Mouse (Mus musculus) kidney, adult 11 months (tissue): ENCODE measurements around the gene Bnc2.

Experiments used
- DNase-seq: peaks from one replicate; pipeline ENCODE4 v3.0.0; 2022

Bnc2 gene

DNA sequence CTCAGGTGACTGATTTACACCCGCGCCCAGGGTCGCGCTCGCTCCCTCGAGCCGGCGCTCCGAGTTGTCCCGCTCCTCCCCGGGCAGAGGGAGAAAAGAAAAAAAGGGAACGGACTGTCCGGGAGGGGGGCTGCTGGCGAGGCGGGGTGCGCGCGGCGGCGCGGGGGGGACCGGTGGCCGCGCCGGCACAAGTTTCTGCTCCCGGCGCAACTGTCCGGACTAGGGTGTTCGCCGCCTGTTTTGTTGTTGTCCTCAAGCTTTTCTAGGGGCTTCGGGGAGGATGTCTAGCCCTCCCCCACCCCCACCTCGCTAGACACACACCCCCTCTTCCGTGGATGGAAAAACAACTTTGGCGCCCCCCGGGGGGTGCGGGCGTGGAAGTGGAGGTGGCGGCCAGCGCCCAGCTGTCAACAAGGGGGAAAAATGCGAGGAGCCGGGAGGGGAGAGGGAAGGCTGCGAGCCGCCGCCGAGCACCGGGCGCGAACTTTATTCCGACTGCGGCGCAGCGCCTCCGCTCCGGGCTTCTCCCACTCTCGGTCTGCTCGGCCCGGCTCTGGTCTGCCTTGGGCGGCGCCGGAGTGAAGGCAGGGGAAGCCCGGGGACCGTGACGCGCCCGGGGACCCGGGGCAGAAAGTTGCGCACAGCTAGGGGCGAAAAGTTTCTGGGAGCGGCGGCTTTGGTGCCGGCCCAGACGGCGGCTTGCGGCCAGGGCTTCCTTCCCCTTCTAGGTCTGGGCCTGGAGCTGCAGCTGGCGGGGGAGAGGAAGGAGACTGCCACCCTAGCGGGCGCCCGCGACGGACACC is at the start of gene Bnc2:
Gene Bnc2 (minus strand): TSS at position 105 of the 803 bp plus-strand sequence.
- DNase-seq = peak; percentile 25

DNA sequence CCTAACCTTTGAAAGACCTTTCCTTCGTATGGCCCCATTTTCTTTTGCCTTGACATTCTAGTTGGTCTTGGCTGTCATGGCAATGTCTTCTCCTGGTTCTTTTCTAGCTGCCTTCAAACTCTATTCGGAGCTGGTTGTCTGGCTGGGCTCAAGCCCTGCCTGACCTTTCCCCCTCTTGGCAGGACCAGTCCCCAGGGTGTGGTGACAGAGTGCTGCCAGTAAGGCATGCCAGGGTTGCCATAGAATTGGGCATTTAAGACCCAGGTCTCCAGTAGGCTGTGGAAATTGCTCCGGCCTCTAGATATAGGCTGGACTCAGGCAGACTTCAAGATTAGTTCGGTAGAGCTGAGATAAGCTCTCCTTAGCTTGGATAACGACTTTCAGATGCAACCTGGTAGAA is 32.9 kb upstream of the Bnc2 start:
- no peak for DNase-seq

DNA sequence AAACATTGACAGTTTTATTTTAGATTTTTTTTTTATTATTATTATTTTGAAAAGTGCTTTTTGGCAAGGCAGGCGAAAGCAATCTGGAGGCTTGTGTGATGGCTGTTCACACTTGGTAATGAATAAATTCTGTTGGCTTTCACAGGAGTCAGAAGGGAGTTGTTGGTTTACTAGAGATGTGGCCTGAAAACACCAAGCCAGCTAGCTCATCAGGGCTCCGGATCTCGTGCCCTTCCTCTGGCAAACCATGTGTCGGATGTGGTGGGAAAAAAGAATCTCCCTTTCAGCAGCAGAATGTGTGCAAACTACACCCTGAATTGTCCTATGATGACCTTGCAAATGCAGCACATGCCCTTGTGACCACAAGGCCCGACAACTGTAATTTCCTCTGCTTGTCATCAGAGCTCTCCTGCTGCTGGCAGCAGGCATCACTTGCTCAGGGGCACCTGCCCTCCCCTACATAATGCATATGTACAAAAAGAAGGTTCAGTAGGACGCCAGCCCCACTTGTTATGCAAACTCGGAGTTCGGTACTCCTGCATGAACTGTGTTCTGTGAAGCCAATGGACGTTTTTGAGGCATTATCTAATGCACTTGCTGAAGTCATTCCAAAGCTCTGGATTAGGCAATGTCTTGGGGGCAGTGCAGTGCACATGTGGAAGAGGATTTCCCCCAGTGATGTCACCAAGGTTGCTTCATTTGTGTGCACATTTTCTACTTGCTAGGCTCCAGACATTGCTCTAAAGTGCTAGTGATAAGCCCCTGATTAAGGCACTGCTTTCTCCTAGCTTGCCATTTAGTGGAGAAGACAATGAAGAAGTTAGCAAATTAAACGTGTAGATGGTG is 10.7 kb upstream of the Bnc2 start:
- no peak for DNase-seq

DNA sequence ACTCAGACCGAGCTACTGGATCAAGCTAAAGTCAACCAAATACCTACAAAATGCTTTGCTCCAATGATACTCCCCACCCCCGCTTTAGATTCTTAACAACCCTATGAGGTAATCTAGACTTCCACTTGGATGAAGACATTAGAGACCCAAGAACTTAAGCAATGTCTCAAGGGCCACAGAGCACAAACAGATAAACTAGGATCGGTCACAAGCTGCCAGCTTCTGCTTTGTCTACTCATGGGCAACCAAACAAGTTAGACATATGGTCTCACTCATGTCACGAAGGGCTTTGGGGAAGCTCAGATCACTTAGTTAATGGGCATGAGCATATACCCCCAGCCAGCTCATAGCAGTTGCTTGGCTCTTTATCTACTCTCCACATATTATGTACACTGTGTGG is 9.9 kb upstream of the Bnc2 start:
- no peak for DNase-seq

DNA sequence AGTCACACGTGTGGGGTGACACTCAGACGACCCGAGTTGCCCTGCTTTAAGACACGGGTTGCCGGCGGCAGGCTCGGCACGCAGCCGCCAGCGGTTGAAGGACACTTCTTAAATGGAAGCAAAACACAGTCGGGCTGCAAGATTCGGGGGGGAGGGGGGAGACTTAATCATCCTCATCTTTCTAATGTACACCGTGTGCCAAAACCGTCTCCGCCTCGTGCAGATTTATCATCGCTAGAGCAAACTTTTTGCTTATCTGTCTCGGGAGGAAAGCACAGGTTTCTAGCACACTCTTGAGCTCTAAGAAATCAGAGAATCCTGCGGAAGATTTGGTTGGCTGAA is 870 bp upstream of the Bnc2 start:
- no peak for DNase-seq

DNA sequence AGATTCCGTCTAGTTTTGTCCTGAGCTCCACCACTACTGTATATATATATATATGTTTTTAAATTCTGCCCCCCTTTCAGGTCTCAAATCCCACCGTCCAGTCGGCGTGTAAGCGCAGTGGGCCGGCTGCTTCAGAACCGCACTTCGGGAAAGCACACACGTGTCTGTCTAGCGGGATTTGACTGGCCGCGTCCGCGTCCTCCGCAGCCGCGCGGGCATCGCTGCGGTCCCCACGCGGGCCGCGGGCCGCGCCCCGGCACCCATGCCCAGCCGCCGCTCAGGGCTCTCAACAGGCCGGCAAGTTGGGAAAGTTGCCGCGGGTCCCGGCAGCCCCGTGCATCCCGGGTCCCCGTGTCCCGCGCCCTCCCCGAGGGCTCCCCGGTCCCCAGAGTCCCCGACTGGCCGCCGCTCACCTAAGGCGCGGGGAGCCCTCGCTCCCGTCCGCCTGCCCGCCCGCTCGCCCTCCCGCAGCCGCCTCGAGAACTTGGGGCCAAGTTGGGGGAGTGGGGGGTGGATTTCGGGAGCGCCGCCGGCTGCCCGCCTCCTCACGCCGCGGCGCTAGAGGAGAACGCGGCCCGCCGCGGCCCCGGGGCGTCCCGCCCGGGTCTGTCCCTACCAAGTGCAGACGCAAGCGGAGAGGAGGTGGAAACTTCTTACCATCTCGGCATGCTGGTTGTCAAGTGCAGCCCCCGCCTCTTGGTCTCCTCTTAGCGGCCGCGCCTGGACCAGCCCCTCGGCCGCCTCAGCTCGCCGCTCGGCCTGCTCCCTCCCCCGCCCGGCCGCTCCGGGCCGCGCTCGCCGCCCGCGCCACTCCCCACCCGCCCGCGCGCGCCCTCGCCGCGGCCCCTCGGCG is 531 bp downstream of the Bnc2 start:
- peak; percentile 46 for DNase-seq

DNA sequence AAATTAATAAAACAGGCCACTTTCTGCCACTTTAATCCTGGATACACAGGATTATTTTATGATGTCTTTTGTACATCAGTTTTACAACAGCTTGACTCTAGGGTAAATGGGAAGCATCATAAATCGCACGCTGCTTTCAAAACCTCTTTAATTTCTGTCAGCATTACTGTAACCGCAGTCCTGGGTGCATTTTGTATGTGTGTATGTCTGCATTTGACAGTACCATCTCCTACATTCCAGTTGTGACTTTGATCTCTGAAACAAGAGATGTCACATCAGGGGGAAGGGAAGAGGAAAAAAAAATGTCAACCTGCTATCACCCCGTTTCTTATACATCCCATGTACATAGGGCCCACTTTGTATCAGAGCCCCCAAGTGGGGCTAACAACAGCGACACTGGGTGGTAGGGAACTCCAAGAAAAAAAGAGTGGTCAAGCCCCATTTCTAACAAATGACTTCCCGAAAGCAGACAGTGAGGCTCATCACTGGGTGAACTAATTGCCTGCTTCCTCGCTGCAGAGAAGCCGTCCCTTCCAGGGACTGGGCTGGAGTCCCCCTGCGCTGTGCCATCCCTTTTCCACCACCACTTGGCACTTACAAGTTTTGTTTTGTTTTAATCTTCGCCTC is 1.3 kb downstream of the Bnc2 start:
- DNase-seq = peak; percentile 6

DNA sequence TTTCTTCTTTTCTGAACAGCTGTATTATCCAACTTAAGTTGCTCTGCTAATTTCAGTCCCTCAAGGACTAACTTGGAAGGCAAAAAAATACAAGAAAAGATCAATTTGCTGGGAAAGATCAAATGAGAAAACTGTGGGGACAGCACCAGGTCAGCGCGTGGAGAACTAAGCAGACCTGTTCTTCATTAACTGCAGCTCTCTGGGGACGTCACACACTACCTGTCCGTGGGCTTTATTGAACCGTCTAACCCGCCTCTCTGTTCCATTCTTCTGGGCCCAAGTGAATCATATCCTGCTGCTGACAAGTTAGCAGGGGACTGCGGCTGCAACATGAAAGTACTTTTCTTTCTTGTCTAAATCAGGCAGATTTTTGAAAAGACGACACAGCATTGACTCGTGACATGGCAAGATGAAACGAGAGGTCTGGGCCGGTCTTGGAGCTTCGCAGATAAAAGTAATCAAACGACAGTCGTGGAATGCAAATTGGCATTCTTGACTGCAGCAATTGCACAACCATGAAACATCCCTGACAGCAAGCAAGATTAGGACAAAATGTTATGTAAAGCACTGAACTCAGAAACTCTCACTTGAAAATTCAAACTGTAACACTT is 2.8 kb downstream of the Bnc2 start:
- peak; percentile 23 for DNase-seq

DNA sequence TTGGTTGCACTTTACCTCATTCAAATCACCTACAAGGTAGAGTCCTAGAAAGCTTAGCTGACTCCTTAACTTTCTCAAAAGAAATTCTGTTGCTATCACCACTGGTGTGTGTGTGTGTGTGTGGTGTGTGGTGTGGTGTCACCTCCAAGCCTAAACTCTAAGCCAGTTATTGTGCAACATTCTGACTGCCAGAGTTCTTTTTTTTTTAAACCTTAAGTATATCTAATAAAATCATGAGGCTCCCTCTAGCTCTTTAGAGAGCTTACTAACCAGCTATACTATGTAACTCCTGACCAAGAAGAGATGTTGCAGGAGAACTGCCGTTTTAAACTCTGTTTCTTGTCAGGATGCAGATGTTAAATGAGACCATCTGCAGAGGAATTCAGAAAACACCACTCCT is 4.1 kb downstream of the Bnc2 start:
- DNase-seq = no peak

DNA sequence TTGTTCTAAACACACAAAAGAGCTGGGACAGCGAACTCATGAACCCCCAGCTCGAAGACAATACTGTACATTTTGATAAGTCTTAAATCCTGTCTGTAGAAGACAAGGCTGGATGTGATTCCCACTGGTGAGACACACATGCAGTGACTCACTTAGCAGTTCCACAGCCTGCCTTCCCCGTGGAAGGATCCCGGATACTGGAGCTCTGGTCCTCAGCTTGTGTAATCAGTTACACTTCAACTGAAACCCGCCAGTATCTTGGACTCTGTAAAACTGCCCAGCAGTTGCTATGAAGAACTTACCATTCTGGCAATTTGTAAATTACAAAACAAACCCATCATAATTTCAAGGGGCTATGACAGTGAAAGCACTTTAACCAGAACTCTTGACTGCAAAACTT is 5.4 kb downstream of the Bnc2 start:
- peak; percentile 34 for DNase-seq

DNA sequence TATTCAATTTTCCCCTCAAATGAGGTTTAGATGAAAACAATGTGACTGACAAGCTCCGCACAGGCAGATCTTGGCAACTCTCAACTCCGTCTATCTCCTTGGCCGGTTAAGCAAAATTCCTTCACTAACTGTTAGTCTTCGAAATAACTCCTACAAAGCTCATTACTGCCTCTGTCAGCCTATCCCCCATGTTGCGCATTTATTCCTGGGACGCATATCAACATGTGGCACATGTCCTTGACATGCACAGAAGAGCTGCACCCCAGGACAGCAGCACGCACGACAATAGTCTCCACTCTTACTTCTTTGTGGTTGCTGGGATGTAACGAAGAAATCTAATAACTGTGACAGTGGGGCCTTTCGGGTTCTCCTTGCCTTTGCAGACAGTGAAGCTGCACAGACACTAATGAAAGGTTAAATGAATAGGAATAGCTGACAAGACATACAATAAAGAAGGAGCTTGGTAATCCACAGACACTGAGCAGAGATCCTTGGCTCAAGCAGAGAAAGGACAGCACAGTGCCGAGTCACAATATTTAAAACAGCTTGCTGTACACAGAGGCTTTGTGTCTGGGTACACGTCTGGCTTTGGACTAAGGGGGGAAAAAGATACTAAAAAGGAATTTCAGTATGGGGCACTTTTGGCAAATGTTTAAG is 6.0 kb downstream of the Bnc2 start:
- DNase-seq = no peak

DNA sequence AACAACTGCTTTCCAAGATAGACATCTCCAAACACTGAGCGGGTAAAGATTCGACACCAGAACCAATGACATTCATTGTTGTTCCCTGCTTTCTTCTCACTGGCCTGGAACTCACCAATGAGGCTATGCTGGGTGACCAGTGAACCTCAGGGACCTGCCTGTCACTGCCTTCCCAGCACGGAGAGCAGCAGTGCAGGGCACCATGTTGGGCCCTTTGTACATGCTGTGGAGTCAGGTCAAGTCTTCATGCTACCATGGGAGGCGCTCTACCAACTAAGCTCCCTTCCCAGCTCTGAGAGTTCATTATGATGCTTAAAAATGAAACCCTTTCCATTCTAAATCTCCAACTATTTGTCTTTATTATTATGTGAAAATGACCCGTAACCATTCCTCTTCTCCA is 6.8 kb downstream of the Bnc2 start:
- no peak for DNase-seq

DNA sequence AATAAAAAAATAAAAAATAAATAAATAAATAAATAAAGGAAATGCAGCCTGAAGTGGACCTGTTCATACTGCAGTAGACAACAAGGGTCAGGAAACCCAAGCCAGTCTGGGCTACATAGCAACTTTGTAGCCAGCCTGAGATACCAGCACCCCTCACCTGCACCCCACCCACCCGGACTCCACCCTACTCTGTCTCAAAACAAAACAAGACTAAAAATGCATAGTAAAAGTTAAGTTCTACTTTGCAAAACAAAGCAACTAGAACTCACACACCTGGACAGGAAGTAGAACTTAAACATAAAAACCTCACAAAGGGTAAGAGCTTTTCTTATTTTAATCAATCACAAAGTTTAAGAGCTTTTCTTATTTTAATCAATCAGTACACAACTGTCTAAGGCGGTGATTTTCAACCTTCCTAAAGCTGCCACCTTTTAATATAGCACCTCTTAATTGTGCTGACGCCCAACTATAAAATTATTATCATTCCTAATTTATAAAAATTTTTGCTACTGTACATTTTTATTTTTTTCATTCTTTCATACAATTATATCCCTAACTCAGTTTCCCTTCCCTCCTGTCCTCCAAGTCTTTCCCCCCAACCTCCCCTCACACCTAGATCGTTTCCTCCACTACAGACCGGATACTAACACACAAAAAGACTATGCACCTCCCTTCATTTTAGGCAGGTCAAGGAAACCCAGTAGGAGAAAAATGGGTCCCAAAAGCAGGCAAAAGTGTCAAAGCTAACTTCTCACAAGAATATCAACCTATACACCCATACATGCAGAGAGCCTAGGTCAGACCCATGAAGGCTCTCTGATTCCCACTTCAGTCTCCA is 12.6 kb downstream of the Bnc2 start:
- DNase-seq = no peak

DNA sequence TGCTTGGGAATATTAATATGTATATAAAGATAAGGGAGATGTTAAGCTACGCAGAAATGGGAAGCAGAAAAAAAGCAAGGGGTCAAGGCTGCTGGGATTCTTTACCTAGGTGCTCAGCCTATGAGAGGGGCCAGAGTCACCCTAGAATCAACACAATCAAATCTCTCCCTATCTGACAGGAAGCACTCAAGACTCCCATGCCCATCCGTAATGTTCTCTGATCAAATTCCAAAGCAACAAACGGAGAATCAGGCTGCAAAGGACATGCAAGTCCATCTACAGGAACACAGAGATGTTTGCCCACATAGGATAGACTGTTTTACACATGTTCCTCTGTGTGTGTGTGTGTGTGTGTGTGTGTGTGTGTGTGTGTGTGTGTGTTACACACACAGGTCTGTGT is 13.7 kb downstream of the Bnc2 start:
- DNase-seq = no peak

DNA sequence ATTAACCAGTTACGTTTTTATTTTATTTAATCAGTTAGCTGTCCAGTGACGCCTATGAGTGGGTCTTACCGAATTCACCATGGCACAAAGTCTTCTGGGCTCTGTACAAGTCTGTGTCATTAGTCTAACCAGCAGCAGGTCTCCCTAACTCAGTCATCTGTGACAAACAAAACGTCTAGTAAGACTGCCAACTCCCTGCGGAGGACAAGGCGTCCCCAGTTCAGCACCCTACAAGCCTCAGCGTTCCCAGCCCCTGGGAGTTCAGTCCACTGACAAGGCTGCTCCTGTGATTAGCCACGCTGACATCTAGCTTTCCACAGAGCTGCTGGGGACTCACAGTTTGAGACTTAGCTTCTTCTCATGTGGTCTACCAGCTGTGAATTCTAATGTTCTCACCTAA is 23.3 kb downstream of the Bnc2 start:
- no peak for DNase-seq

DNA sequence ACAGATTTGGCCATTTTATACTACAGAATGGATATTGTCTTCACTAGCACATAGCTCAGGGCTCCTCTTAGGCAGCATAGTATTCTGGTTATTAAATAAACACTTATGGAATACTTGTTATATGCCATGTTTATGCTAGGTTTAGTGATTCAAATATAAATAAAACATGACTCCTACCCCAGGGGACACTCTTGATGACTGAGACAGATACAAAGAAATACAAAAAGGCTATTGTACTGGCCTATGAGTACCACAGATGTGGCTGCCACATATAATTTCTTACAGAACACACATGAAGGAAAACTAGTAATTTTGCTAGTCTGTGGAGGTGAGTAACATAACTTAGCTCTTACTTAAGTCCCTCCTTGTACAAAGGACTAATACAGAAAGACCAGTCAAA is 28.5 kb downstream of the Bnc2 start:
- DNase-seq = no peak

DNA sequence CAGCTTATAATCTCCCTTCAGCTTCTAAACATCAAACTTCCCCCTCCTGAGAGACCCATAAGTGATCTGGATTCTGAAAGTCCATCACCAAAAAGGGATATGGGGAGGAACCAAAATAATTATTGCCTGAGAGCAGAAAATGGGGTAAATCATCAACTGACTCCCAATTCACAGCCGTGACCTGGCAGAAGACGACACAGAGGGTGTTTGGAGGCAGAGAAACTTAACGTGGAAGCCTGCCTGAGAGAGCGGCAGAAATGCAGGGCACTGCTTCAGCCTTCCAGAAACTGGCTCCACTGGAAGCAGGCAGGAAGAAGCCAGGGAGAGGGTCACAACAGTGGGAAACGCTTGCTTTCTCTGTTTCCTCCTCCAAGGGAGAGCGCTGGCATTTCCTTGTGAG is 35.9 kb downstream of the Bnc2 start:
- DNase-seq = no peak

DNA sequence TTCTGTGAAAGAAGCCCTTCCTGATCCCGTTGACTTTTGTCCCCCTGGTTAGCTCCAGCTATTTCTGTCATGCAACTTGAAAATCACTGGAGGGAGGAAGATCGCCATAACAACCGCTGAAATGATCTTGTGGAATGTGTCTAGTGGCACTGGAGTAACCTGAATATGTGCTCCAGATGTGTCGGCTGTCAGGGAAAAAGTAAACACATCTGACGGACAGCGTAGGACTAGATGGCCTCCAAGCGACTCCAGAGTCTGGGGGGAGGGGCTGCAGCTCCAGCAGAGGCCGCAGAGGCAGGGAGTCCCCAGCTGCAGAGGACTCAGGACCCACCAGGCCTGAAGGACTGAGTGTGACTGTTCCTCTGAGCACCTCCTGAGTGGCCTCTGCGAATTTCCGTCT is 37.4 kb downstream of the Bnc2 start:
- DNase-seq = peak; percentile 42

DNA sequence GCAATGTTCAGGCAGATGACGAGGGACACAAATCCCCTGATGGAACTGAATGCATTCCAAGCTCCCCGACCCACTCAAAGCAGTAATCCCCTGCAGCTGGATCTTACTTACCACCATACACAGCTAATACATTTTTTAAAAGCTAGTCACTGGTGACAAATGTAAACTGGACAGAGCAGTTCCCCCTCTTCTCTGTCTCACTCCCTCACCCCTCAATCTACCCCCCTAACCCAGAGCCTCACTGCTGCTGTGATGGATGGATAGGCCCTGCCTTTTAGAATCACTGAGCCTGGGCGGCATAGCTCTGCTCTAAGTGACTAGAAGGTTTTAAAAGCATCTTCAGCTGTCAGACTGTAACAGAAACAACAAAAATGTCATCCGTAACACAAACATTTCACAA is 40.3 kb downstream of the Bnc2 start:
- DNase-seq = no peak

DNA sequence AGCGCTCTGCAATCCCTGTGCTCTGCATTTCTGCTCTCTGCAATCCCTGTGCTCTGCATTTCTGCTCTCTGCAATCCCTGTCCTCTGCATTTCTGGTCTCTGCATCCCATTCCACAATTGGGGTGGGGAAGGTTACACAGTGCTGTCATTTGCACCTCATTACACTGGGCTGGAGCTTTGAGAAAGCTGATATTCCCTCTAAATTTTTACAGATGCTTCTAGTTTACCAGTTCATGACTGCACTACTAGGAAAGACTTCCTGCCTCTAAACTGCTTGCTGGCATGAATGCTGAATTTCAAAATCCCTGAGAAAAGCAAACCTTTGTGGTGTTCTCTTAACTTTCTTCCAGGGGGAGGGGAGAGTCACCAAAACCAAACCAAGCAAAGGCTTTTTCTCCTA is 41.1 kb downstream of the Bnc2 start:
- no peak for DNase-seq
